Mouse (Mus musculus) adipocyte (in vitro differentiated cells): ENCODE data around the gene Hist2h2ab.
"Not testable (repeated sequence)": the region's sequence is repeated elsewhere in the genome, so short reads cannot be mapped to it uniquely, and the experiment has no call there.

Experiments used
- DNase-seq: peaks from one replicate; pipeline ENCODE4 v3.0.0-alpha.2; 2016; ENCODE audit warnings: low spot score

The Hist2h2ab gene

GRCm38 (mm10) chr3:96262216-96262875 lies 42.7 kb downstream of the Hist2h2ab start:
- DNase-seq, result peak; percentile 94

- DNase-seq, result peak; percentile 99
Observed at GRCm38 (mm10) chr3:96262979-96263550, 43.4 kb downstream of the Hist2h2ab start, which contains the start of gene Hist2h4. Hist2h4 (minus strand) TSS chr3:96263311.

- DNase-seq, result peak; percentile 83
Observed at GRCm38 (mm10) chr3:96263558-96264403, 44.1 kb downstream of the Hist2h2ab start.

- DNase-seq, result no peak
Observed at GRCm38 (mm10) chr3:96264404-96264949, 44.8 kb downstream of the Hist2h2ab start.

GRCm38 (mm10) chr3:96266132-96266710 lies 46.6 kb downstream of the Hist2h2ab start:
- DNase-seq, result no peak

- no peak for DNase-seq
Observed at GRCm38 (mm10) chr3:96267541-96267940, 47.9 kb downstream of the Hist2h2ab start.

- DNase-seq, result peak; percentile 90
Observed at GRCm38 (mm10) chr3:96268051-96268775, 48.5 kb downstream of the Hist2h2ab start, which contains the start of gene Hist2h3b. Hist2h3b (plus strand) TSS chr3:96268654.

GRCm38 (mm10) chr3:96268776-96269378 lies 49.2 kb downstream of the Hist2h2ab start:
- not testable (repeated sequence) for DNase-seq
